Mouse (Mus musculus) brain, embryonic 18.5 days (tissue): Measurements from ENCODE around the gene Celf1.

Experiments
- DNase-seq: peaks from one replicate; pipeline ENCODE4 v3.0.0-alpha.2; 2012; ENCODE audit warnings: low read depth, low spot score

Gene Celf1

DNA sequence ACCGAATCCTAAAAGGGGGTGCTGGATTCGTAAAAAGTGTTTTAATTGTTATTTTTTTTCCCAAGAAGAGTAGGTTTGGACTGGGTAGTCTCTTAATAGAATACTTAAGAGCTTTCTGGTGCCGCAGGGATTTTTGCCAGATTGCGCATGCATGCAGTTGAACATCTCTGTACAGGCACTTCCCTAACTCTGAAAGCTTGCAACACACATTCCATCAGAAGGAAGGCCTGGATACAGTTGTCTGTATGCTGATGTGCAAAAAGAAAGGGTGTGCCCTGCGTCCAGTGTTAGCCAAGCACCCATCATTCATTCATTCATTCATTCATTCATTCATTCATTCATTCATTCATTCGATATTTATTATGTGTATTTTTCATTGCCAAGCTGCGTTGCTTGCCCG, 432 bp upstream of the Celf1 start:
- DNase-seq = no peak

DNA sequence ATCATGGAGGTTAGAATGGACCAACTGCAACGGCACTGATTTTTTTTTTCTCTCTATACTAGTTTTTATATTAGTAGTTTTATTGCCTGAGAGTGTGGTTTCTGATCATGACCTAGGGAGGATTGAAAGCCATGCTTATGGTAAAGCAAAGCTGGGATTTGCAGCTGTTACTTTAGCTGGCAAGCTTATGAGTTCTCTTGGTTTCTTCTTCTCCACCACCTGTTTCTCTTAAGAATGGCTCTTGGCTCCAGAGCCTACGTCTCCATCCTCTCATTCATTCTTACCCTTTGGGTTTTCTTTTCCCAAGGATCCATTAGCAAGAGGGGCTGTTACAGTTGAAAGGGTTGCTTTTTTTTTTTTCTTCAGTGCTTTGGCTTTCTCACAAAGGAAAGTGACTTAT, 1.6 kb downstream of the Celf1 start:
- DNase-seq = no peak

DNA sequence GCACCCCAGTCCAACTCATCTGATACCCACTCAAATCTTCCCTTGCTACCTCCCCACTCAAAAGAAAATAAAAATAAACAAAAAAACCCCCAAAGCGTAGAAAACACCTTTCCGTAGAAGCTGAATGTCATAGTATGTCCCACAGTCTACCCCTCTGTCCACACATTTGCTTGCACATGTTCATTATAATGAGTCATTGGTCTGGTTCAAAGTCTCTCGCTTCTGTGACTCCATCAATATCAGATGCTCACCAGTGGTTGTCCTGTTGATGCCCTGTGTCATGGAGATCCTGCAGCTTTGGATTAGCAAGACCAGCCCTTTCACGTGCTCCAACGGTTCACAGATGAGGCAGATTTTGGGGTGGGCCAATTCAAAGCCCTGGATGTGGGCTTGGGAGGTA, 10.0 kb downstream of the Celf1 start:
- DNase-seq = no peak

DNA sequence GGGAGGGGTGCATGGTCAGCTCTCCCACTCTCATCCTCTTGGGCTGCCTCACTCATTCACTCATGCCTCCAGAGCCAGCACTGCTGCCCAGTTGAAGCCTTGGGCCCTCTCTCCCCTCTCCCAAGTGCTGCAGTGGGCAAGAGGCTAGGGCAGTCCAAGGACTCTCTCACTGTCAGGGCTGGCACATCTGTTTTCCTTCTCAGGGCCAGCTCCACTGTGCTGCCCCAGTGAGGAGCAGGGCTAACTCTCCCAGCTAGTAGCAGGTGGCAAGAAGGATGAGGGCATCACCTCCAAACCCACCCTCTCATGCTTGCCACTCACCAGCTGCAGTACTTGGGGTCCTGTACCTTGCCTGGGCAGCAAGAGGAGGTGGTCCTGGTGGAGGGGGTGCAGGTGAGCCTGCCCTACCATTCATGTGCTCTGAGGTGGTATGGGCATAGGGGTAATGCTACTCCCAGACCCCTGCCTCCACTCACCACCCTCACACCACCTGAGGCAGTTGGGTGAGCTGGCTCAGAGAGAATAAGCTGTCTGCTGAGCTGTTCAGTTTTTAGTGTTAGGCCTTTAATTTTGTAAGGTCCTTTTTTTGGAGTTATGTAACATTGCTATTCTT, 10.5 kb downstream of the Celf1 start:
- no peak for DNase-seq

DNA sequence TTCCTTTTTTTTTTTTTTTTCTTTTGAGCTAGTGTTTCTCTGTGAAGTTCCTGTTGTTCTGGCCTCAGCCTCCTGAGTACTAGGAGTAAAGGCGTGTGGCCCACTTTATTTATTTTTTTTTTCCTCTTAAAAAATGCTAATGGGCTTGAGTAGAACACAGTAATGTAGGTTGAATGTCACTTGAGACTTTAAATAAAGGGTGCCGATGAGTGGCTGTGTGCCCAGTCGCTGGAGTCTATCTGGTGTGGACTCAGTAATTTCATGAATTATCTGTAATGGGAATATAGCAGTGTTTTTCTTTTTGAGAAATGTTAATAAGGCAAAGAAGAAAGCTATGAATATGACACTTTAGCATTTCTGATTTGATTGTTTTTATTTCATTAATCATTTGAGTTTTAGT, 13.3 kb downstream of the Celf1 start:
- no peak for DNase-seq

DNA sequence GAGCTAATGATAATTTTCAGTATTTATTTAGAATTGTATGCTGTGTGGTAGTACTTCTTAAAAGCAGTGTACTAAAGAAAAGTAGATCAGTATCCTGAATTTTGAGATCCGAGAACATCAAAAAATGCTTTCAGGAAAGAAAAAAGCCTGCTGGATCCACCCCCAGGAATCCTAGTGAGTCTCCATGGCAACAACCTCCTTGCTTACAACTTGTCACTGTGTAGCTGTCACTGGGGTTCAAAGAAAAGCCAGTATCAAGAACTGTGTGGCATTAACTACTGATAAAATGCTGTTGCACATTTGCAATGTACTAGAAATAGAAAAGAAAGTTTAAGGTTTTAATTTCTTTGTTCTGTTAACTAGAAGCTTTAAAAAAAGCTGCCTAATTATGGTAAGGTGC, 15.9 kb downstream of the Celf1 start:
- no peak for DNase-seq

DNA sequence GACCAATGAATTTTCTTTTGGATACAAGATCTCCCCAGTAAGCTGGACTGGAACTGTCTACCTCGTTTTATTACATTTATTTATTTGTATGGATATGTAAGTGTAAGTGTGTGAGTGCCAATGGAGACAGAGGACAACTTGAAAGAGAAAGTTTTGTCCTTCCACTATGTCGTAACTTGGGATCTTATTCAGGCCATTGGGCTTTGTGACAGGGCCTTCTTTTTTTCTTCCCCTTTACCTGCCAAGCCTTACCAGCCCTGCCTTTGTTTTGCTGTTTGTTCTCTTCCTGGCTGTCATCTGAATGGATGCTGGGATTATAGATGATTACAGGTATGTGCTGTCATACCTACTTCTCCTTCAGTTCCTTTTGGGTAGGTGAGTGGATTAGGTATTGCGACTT, 18.7 kb downstream of the Celf1 start:
- DNase-seq = no peak

DNA sequence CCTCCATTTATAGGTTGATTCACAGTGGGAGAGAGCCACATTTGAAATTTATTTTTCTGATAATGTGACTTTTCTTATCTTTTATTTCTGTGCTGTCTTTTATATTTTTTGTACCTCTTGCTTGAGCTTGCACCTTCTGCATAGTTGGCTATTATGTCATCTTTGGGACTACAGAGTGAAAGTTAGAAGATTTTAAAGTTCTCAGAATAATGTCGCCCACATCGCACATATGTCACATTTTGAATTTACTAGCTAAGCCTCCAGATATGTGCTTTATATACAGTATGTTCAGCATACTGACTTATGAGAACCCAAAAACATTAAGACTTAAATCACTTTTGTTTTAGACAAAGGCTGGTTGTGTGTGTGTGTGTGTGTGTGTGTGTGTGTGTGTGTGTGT, 19.8 kb downstream of the Celf1 start:
- DNase-seq = no peak

DNA sequence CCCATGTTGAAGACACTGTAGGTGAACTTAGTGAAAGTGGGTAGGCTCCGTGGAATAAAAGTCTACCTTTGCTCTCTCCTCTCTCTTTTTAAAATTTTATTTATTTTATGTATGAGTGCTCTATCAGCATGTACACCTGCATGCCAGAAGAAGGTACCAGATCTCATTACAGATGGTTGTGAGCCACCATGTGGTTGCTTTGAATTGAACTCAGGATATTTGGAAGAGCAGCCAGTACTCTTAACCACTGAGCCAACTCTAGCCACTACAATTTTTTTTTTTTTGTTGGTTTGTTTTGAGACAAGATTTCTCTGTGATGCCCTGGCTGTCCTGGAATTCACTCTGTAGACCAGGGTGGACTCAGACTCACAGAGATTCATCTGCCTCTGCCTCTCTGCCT, 23.1 kb downstream of the Celf1 start:
- DNase-seq = no peak

DNA sequence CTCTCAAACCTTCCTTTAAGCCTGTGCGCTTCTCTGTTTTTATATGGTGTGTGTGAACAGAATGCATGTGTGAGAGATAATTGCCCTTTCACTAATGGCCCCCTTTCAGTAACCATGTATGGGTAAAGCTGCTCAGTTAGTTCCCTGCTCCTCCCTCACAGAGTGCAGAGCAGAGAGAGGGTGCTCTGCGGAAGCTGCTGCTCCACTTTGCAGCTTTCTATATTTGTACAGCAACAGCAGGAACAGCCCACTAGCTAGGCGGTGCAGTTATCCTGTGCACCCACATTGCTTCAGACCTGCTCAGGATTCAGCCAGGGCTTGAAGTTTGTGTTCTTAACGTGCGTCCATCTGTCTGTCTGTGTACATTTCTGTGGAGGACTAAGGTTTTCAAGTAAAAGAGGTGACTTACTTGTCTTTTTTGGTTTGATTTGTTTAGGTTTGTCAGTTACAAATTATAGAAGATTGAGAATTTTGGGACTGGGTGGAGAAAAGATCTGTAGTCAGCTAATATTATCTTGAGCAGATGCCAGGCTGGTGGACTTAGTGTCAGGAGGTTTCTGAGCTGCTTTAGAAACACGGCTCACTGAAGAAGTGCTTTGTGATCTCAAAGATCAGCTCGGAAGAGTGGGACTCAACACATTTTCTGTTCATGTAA, 24.8 kb downstream of the Celf1 start:
- no peak for DNase-seq

DNA sequence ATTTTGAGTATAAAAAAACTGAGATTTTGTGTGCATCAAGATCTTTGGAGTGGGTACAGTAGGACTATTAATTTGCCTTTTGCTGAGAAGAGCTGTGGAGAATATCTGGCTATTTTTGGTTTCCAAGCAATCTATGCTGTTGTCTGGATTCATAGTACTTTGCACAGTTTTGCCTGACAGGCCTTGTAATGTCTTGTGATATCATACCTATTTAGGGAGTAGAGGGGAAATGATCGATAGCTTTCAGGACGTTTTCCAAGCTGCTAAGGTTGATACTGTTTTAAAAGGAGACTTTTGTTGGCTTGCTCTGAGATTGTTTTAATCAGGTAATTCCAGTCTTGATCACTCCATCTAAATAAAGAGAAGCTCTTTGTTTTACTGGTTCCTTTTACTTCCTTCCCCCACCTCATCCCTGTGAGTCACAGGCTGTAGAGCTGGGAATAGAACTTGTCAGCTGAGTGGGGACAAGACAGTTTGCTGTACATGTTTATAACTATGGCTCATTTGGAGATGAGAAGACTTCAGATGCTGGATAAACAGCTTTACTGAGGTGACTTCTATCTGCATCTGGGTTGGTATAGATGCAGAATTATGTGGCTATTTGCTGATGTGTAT, 25.4 kb downstream of the Celf1 start:
- DNase-seq = no peak

DNA sequence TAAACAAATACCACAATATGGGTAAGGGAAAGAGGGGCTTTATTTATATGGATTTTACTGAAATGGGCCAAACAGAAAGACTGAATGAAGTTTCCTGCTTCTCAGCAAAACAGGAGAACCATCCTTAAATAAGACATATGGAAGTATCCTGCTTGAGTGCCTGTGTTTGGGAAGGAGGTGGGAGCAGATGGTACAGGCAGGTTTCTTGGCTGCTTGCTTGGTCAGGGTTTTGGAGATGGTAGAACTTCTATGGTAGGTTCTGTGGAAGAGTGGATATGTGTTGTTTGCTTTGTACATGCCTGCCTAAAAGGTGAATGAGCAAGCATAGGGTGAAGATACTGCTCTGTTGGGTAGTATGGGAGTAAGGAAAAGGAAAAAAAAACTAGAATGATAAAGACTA, 30.4 kb downstream of the Celf1 start:
- DNase-seq = no peak

DNA sequence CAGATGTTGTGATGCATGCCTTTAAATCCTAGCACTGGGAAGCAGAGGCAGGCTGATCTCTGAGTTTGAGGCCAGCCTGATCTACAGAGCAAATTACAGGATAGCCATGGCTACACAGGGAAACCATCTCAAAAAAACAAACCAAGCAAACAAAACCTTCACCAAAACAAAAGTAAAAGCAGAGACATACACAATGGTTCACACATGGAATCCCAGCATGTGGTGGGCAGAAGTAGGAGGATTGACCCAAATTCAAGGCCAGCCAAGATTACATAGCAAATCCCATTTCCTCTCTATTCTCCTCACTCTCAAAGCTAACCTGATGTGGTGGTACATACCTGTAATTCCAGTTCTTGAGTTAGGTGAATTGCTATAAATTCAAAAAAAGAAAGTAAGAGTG, 33.9 kb downstream of the Celf1 start:
- DNase-seq = no peak

DNA sequence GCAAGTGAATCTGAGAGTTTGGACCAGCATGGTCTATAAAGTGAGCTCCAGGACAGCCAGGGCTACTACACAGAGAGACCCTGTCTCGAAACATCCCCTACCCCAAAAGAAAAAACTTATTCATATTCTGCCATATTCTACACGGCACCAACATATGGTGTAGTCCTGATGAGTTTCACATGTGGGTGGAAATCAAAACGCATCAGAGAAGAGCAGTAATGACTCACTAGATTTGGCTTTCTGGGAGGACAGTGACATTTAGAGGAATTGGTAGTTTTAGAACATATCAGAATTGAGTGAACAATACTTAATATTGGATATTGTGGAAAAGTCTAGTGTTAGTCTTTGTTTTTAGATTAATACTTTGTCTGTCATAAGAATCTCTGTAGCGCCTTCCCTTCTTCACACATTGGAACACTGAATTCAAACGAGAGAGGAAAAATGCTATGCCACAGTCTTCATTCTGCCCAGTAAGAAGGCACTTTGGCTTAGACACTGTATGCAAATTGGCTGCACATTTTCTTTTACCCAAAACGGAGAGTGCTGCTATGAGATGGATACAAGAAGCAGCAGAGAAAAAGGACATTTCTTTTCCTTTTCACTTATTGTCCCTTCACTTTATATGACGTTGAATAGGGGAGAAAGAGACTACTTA, 35.1 kb downstream of the Celf1 start:
- DNase-seq = no peak

DNA sequence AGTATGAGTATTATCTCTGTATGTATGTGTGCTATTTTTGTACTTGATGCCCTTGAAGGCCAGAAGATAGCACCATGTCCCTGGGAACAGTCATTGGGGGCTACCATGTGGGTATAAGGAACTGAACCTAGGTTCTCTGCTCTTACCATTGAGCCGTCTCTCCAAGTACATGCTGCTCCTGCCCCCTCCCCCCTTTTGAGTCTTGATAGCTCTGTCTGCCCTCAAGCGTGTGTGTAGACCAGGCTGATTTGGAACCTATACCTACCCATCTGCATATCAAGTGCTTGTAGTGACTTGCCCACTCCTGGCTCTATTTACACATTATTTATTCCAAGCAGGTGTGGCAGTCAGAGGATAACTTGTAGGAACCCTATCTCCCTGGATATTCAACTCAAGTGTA, 36.4 kb downstream of the Celf1 start:
- DNase-seq = no peak

DNA sequence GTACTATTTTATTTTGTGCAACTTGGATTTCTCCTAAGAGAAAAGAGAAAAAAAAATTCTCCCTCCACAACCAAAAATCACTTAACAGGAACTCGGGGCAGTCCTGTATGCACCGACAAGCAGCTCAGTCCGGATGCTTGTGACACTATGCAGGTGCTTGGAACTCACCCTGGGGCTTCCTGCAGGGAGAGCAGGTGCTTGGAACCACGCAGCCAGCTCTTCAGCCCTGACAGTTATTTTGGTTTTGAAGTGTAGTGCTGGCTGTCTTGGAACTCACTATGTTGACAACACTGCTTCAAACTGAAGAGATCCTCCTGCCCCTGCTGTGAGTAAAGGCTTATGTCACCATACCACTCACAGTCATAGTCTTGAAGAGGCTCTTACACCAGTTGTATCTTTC, 37.1 kb downstream of the Celf1 start:
- no peak for DNase-seq

DNA sequence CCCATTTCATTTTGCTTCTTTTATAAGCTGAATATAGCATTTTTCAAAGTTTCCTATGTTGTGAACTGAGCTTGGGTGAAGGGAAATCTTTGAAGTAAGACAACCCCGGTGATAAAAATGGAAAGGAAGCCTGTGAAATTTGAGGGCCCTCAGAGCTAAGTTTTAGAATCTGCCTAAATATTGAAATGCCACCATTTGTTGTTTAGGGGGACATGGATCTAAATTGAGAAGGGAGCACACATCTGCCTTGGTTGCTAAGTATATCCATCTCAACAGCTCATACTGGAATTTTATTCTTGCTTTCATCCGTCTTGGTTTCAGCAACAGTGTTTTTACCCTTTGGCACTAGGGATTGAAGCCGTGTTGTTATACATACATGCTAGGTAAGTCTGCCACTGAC, 45.9 kb downstream of the Celf1 start:
- DNase-seq = no peak

DNA sequence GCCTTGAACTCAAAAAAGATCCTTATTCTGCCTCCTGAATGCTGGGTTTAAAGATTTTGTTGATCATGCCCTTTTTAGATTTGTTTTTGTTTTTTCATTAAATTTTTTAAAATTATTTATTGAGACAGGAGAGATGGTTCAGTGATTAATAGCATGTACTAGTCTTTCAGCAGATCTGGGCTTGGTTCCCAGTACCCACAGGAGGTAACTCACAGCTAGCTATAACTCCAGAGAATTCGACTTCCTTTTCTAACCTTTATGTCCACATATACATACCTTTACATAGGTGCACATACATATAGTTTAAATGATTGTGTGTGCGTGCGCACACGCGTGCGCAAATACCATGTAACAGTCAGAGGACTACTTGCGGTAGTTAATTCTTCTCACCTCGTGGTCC, 68.4 kb downstream of the Celf1 start:
- no peak for DNase-seq

DNA sequence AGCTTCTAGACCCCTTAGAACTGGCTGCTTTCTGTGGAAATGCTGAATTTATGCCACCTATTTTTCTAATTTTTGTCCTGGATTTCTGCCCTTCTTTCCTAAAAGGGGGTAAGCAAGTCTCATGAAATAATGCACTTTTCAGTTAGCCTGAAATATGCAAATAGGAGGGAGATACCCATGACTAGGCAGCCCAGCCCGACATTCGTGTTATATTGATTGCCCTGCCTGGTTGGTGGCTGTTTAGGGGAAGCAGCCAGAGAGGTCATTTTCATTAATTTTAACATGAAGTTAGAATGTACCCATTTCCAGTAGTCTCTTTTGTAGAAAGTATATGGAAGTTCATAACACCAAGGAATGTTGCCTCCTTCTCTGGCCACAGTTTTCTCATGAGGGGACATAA, 73.7 kb downstream of the Celf1 start:
- DNase-seq = no peak

DNA sequence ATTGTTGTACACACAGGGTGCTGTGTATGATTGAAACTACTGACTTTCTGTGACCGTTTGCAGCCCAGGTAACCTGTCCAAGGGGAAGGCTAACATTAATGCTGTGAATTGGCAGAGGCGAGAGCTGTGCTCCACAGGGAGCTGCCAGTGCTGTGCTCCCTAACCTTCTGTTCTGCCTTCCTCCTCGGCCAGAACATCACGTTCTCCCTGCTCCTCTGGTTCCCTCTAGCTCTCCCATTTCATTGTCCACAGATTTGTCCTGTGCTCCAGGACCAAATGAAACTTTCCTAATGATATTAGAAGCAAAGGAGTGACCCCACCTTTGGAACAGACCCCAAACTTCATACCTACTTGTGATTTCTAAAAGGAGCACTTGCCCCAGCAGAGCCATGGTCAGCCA, 75.2 kb downstream of the Celf1 start:
- no peak for DNase-seq

DNA sequence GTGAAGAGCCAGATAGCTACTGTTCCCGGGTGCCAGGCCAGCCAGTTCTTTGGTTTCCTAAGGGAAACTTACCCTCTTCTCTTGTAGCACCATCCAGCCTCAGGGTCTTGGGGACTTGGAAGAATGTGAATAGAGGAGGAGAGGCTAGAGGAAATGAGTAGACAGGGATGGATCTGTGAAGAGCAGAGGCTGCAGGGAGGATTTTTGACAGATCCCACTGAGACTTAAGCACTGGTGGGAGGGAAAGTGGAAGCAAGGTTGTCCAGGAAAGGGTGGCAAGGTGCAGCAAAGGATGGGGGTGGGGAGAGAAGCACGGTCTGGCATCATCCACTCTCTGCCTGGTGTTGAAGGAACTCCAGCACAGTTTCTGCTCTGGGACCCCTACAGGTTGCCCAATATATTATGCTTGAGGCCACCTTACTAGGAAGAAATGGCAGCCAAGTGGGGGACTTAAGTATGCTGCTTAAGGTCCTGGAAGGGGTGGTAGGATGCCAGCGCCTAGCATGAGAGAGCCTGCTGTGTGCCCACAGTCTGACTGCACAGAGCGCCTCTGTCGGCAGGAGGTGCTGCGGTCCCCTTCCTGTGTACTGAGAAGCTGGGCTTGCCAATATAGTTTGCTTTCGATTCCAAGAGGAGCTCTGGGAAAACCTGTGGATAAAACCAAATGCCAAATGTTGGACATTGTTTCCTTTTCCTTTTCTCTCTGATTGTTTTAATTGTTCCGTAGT, 78.0 kb downstream of the Celf1 start:
- DNase-seq = no peak

DNA sequence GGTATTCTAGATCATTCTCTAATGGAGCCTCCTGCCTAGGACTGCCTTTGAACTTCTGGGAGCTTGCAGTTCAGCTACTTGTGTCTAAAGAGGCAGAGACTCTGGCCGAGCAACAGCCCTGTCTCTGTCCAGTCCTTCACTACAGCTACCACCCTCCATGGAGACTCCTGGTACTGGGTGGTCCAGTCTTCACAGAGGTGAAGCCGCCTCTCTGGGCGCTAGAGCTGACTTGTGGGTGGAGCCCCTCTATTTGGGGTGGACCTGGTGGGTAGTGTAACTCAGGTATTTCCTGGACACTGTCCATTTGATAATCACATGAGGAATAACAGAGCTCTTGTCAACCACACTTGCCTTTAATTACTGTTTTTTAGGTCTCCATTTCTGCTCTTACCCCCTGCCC, 79.7 kb downstream of the Celf1 start:
- no peak for DNase-seq
